Mouse (Mus musculus): ENCODE measurements at regions not wholly inside any gene's neighbourhood (a gene's known extent, or its start where the extent isn't known, plus 50 kb on each side); places are given as distances from the start of the nearest gene placed in this dataset.

DNA sequence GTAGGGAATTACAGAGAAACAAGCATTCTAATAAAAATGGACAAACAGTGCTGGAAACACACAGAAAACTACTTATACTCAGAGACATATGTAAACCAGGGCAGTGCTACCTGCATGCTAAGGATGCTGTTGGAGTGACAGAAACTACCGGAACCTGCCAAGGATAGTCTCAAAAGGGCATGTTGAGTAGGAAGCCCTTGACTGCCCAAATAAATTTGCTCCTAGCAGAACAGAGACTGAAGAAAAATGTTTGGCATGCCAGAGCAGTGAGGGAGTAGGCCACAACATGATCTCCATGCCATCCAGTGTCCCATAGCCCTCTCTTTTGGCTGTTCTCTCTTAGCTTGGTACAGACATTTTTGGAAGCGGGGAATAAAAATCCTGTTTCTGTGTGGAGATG is 532.7 kb downstream of the Olfm4 start:
- no peak for ATAC-seq
- WGBS = 99% methylated on average over 2 of the region's 2 CpGs

DNA sequence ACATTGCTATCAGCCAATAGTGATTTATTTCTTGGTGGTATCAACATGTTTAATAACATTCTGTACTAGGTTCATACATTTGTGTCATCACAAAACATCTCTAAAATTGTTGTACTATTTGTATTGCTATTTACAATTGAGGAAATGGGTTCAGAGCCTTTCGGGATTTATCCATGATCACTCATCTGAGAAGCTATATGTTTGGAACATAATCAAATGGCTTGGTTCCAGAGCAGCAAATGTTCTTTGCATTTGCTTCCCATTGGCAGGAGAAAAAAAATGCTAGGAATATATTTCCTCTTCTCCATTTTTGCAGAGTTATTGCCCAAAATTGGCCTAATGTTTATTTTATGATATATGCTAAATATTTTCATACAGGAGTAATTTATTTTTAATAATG is 537.3 kb downstream of the Olfm4 start:
- Histone ChIP-seq H3K9me3 (no peaks in the 10 kb centered on the region), H3K27ac (no peak overlapping the region), H3K4me1 (replicated peaks) (no peaks in the 10 kb centered on the region), H3K9ac (no peak overlapping the region), H3K4me3 (replicated peaks) (no peak overlapping the region), H3K27me3 (replicated peaks) (no peaks in the 10 kb centered on the region), H3K4me2 (replicated peaks) (no peak overlapping the region), H3K36me3 (no peaks in the 10 kb centered on the region)
- WGBS = 56% methylated on average over 1 of the region's 1 CpGs
- ATAC-seq = no peak

More for the DNA sequence above, 532.7 kb downstream of the Olfm4 start:
- Histone ChIP-seq H3K4me2 (replicated peaks) (no peak overlapping the region), H3K36me3 (no peaks in the 10 kb centered on the region), H3K27ac (no peak overlapping the region), H3K4me3 (replicated peaks) (no peak overlapping the region), H3K4me1 (replicated peaks) (no peaks in the 10 kb centered on the region), H3K9ac (no peak overlapping the region), H3K27me3 (replicated peaks) (no peaks in the 10 kb centered on the region), H3K9me3 (no peaks in the 10 kb centered on the region)

DNA sequence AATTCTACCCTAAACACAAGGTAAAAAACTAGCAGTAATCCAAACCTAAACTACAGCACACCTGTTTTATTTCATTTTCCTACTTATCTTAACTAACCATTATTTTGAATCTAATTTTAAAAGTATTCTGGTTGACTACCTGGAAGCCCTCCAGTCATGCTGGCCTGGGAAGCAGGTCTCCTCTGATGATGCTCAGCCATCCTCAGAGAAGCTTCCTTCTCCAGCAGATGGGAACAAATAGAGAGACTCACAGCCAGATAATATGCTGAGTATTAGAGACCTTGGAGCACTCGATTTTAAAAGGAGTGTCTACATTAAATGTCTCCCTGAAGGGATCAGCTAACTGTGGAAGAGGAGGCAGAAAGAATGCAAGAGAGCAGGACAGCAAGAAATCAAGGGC is 537.8 kb downstream of the Olfm4 start:
- H3K4me3 ChIP-seq (replicated peaks) = no peak overlapping the region
- no peaks in the 10 kb centered on the region for H3K27me3 ChIP-seq (replicated peaks)
- no peak for ATAC-seq
- H3K4me1 ChIP-seq (replicated peaks) = no peaks in the 10 kb centered on the region
- H3K9me3 ChIP-seq = no peaks in the 10 kb centered on the region
- 64% methylated on average over 1 of the region's 1 CpGs for WGBS
- no peak overlapping the region for H3K9ac ChIP-seq
- H3K27ac ChIP-seq = no peak overlapping the region
- H3K4me2 ChIP-seq (replicated peaks) = no peak overlapping the region
- H3K36me3 ChIP-seq = no peaks in the 10 kb centered on the region

DNA sequence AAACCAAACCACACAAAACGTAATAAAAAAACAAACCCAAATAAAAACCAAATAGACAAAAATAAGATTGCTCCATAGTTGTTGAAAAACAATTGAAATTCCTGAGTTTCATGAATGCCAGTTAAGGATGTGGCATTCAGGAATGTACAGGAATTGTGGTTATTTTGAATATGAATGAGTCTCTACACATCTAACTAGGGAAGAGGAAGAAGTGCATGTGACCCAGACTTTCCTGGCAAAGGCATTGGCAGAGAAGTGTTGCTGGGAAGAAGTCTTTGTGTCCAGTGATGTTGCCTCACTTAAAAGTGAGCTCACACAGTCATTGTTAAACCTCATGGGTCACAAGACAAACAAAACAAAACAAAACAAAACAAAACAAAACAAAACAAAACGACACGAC is 538.7 kb downstream of the Olfm4 start:
- no peak for ATAC-seq
- no peaks in the 10 kb centered on the region for H3K4me1 ChIP-seq (replicated peaks)
- 87% methylated on average over 3 of the region's 3 CpGs for WGBS
- no peak overlapping the region for H3K4me2 ChIP-seq (replicated peaks)
- no peak overlapping the region for H3K4me3 ChIP-seq (replicated peaks)
- H3K27ac ChIP-seq = no peak overlapping the region
- H3K36me3 ChIP-seq = no peaks in the 10 kb centered on the region
- no peaks in the 10 kb centered on the region for H3K9me3 ChIP-seq
- no peak overlapping the region for H3K9ac ChIP-seq
- H3K27me3 ChIP-seq (replicated peaks) = no peaks in the 10 kb centered on the region

DNA sequence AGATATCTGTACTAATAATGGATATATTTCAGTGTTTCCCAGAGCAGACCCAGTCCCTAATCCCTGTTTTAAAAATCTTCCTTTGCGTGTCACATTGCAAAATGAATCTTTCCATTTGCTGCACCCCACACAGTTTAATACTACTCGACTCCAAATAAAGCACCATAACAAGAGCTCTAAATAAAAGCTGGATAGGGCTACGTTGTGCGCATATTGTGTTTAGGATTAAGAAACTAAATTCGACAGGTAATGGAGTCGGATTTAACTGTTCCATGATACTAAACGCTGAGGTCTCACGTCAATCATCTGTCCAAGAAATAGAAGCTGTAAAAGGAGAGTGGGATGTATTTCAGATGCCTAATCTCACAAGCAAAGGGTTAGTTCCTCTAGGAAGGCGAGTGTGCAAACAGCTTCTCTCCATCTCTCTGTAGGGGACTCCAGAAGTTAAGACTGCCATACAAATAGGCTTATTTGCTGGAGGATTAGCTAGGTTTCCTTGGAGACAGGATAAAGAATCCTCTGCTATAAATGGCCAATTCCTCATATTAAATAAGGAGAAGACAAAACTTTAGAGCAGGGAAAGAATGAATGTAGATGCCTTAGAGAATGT is 544.6 kb downstream of the Olfm4 start:
- Histone ChIP-seq H3K9ac (no peak overlapping the region), H3K9me3 (no peaks in the 10 kb centered on the region), H3K4me1 (replicated peaks) (no peaks in the 10 kb centered on the region), H3K4me2 (replicated peaks) (no peak overlapping the region), H3K27me3 (replicated peaks) (no peaks in the 10 kb centered on the region), H3K36me3 (no peaks in the 10 kb centered on the region), H3K27ac (no peak overlapping the region), H3K4me3 (replicated peaks) (no peak overlapping the region)
- 71% methylated on average over 9 of the region's 9 CpGs for WGBS
- ATAC-seq = no peak

DNA sequence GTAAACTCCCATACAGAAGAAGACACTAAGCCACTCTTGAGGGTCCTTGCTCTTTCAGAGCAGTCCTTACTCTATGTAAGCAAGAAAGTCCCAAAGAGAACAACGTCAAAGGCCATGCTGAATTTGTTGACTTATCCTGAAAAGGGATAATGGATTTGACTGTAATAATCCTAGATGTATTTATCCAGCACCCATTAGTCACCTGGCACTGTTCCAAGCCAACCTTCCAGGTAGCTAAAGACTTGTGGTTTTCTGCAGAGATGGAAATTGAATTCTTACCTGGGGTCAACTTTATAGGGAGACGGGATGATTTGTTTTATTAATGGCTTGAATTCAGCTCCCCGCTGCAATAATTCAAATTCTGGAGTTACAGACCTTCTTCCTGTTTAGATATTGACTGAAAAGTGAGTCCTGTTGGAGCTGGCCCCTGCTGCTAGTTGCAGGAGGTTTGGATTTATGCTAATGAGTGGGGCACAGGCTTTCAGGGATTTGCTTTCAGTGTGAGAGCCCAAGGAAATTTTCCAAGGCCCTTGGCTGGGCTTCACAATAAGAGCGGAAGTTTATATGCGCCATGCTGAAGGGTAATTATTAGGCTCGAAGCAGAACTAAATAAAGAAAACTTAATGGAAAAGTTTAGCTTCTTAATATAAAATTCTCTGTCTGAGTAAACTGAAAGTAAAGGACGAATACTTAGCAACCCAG is 552.3 kb downstream of the Olfm4 start:
- no peak overlapping the region for H3K9ac ChIP-seq
- no peak for ATAC-seq
- H3K36me3 ChIP-seq = no peaks in the 10 kb centered on the region
- 46% methylated on average over 7 of the region's 7 CpGs for WGBS
- H3K4me2 ChIP-seq (replicated peaks) = no peak overlapping the region
- no peak overlapping the region for H3K27ac ChIP-seq
- no peaks in the 10 kb centered on the region for H3K27me3 ChIP-seq (replicated peaks)
- H3K4me3 ChIP-seq (replicated peaks) = no peak overlapping the region
- H3K4me1 ChIP-seq (replicated peaks) = no peaks in the 10 kb centered on the region
- no peaks in the 10 kb centered on the region for H3K9me3 ChIP-seq

DNA sequence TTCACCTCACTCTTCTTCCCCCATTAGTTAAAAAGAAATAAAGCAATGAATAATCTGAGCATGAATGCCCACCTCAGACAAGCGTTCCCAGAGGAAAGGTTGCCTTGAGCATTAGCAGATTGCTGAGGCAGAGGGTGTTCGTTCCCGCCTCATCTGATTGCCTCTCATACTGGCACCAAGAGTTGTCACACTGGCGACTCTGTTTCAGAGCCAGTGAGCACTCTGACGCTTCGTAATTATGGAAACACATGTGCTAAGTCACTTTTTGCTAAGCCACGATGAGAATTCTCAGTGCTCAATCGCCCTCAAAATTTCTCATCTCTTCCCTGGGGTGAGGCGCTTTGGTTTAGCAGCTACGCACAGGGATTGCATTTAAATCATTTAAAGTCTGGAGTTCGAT is 576.1 kb downstream of the Olfm4 start:
- Histone ChIP-seq H3K27me3 (replicated peaks) (no peaks in the 10 kb centered on the region), H3K4me2 (replicated peaks) (no peak overlapping the region), H3K9ac (no peak overlapping the region), H3K27ac (no peak overlapping the region), H3K4me3 (replicated peaks) (no peak overlapping the region), H3K36me3 (no peaks in the 10 kb centered on the region), H3K4me1 (replicated peaks) (no peaks in the 10 kb centered on the region), H3K9me3 (no peaks in the 10 kb centered on the region)
- no peak for ATAC-seq
- WGBS = 81% methylated on average over 11 of the region's 11 CpGs

Measured in intestine, embryonic 15.5 days (tissue).